Mouse (Mus musculus) hindbrain, postnatal 0 days (tissue): Measurements from ENCODE around the gene Aloxe3. TPM values are rescaled to one million over a fixed set of nuclear protein-coding genes. Genes with fewer than 3 reads are reported as not detected.

Experiments
- ATAC-seq: fragments of 200-750 bp; cut with Nextera tagmentation; 2 replicates; pipeline ENCODE4 v1.8.0; 2017; ENCODE audit warnings: mild to moderate bottlenecking, moderate TSS enrichment, moderate library complexity
- DNase-seq: peaks from one replicate; pipeline ENCODE4 v3.0.0-alpha.2; 2015; ENCODE audit warnings: low spot score
- H3K27ac ChIP-seq: fragments of 300-500 bp; sonication (generic); 2 replicates; pipeline ENCODE4 v1.5.1; 2014; ENCODE audit warnings: mild to moderate bottlenecking
- H3K27me3 ChIP-seq: fragments of 300-500 bp; sonication (generic); 2 replicates; pipeline ENCODE4 v1.6.1; 2014; ENCODE audit warnings: low read length, mixed read lengths; ENCODE audit not compliant: insufficient read depth
- H3K36me3 ChIP-seq: fragments of 300-500 bp; sonication (generic); 2 replicates; pipeline ENCODE4 v1.6.1; 2014; ENCODE audit warnings: low read length, mixed read lengths; ENCODE audit not compliant: insufficient read depth
- H3K4me1 ChIP-seq: fragments of 300-500 bp; sonication (generic); 2 replicates; pipeline ENCODE4 v1.6.1; 2014; ENCODE audit warnings: antibody characterized with exemption, low read length, mixed read lengths; ENCODE audit not compliant: insufficient read depth
- H3K4me2 ChIP-seq: fragments of 300-500 bp; sonication (generic); 2 replicates; pipeline ENCODE4 v1.6.1; 2014; ENCODE audit warnings: low read depth, mild to moderate bottlenecking, low read length, moderate library complexity, mixed read lengths
- H3K4me3 ChIP-seq: fragments of 300-500 bp; sonication (generic); 2 replicates; pipeline ENCODE4 v1.5.1; 2014; ENCODE audit warnings: low read length
- H3K9ac ChIP-seq: fragments of 300-500 bp; sonication (generic); replicated peaks from 2 replicates; pipeline ENCODE4 v1.6.1; 2014; ENCODE audit warnings: mild to moderate bottlenecking, low read length, moderate library complexity, mixed read lengths
- H3K9me3 ChIP-seq: fragments of 300-500 bp; sonication (generic); 2 replicates; pipeline ENCODE4 v1.6.1; 2016; ENCODE audit warnings: low read length, mixed read lengths
- CTCF ChIP-seq: IDR thresholded peaks from 2 replicates; pipeline ENCODE4 v1.5.1; 2016; ENCODE audit warnings: antibody characterized with exemption, control low read depth, low read depth
- WGBS: fragments of 180-500 bp; shearing (Covaris S2); extraction: QIAGEN DNeasy Blood & Tissue Kit; methylation state at CpG from one replicate; pipeline ENCODE4 v1.1.7; 2014; 5-methylcytosine and 5-hydroxymethylcytosine counted together
- polyA plus RNA-seq: library from polyadenylated mRNA; unstranded; fragments of >200 nt; fragmentation: Nextera tagmentation; extraction: Ambion mirVana; gene quantifications from 2 replicates; pipeline ENCODE4 v1.2.1, GENCODE M21; 2015
- total RNA-seq: library from RNA; depleted of rRNA; stranded (reverse); fragments of >200 nt; gene quantifications from 2 replicates; pipeline ENCODE4 v1.2.3, GENCODE M21; 2014; rRNA removed

Aloxe3 gene
- total and polyA plus RNA-seq, 2 experiments from 2014 or later, result 12.5 to 13.0 TPM

- Histone ChIP-seq H3K4me1 (0 out of 2 replicates have a peak, but pooled peaks cover 4% of the 10 kb centered on the region), H3K4me3 (no peak overlapping the region), H3K36me3 (no peaks in the 10 kb centered on the region), H3K9me3 (no peaks in the 10 kb centered on the region), H3K4me2 (no peak overlapping the region), H3K9ac (no peak overlapping the region), H3K27me3 (no peaks in the 10 kb centered on the region), H3K27ac (no peak overlapping the region)
- WGBS, result 0% methylated on average over 1 of the region's 1 CpGs
- TF ChIP-seq CTCF, result peak; percentile 88
- ATAC-seq (peak; percentile 45; the same call in 1 of the 2 replicates), DNase-seq (peak; percentile 81)
Measured at GRCm38 (mm10) chr11:69192840-69193239, 67.1 kb downstream of the Aloxe3 start.

DNA sequence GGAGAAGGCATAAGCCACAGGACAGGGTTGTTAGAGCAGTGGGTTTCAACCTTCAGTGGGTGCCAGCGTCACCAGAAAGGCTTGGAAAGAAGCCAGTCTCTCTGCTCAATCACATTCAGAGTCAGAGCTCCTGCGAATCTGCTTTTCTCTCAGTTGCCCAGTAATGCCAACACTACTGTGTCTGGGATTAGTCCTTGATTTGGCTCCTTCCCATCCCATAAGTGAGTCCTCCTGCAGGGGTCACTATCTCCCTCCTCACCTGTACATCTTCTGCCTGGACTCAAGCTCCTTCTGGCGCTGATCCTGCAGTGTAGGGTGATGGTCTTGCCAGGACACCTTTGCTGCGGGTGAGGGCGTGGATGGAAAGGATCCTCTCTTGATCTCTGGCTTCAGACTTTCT lies 71.1 kb downstream of the Aloxe3 start:
- peak; percentile 60 for TF ChIP-seq CTCF
- 7% methylated on average over 5 of the region's 5 CpGs for WGBS
- H3K9ac ChIP-seq, result peak overlapping the region; percentile 25; the same call in 1 of the 2 replicates
- H3K27me3 ChIP-seq, result no peaks in the 10 kb centered on the region
- 0 out of 2 replicates have a peak, but pooled peaks cover 4% of the 10 kb centered on the region for H3K4me1 ChIP-seq
- H3K4me3 ChIP-seq, result peak overlapping the region; percentile 28
- H3K36me3 ChIP-seq, result no peaks in the 10 kb centered on the region
- H3K9me3 ChIP-seq, result no peaks in the 10 kb centered on the region
- no peak overlapping the region for H3K27ac ChIP-seq
- peak overlapping the region; percentile 56 for H3K4me2 ChIP-seq
- ATAC-seq (peak; percentile 47; the same call in 1 of the 2 replicates), DNase-seq (peak; percentile 56)

DNA sequence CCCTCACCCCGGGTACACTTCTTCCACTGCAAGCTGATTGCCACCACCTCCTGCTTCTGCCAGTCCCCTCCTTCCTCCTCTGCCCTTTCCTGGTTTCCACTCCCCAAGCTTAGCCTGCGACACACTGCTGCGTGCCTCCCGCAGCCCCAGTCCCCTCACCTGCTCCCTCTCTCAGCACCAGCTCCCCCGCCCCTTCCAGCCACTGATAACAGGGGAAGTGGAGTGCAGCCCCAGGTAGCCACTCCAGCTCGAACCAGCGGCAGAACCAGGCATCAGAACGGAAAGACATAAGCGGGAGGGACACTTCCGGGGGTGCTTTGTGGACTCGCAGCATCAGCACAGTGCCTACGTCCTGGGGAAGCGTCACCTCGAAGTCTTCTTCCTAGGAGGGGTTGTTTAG lies 71.5 kb downstream of the Aloxe3 start:
- peak overlapping the region; percentile 56 for H3K4me2 ChIP-seq
- 0 out of 2 replicates have a peak, but pooled peaks cover 4% of the 10 kb centered on the region for H3K4me1 ChIP-seq
- no peak overlapping the region for H3K27ac ChIP-seq
- peak overlapping the region; percentile 25; the same call in 1 of the 2 replicates for H3K9ac ChIP-seq
- no peaks in the 10 kb centered on the region for H3K27me3 ChIP-seq
- no peak for DNase-seq
- no peaks in the 10 kb centered on the region for H3K36me3 ChIP-seq
- peak; percentile 35; the same call in 1 of the 2 replicates for ATAC-seq
- H3K9me3 ChIP-seq, result no peaks in the 10 kb centered on the region
- no peak for TF ChIP-seq CTCF
- H3K4me3 ChIP-seq, result peak overlapping the region; percentile 28
- WGBS, result 2% methylated on average over 14 of the region's 14 CpGs

GRCm38 (mm10) chr11:69197743-69198142 lies 72.0 kb downstream of the Aloxe3 start, which contains the start of gene Alox8:
Gene Alox8, minus strand, starts transcription at chr11:69197843.
- Histone ChIP-seq H3K4me2 (peak within 1 kb of the TSS; percentile 56), H3K27ac (no peak within 1 kb of the TSS), H3K4me3 (peak within 1 kb of the TSS; percentile 28), H3K4me1 (0 out of 2 replicates have a peak, but pooled peaks cover 4% of the 10 kb centered on the region), H3K9me3 (no peaks in the 10 kb centered on the region), H3K9ac (peak within 1 kb of the TSS; percentile 25; the same call in 1 of the 2 replicates), H3K27me3 (no peaks in the 10 kb centered on the region), H3K36me3 (no peaks in the 10 kb centered on the region)
- DNase-seq (no peak), ATAC-seq (no peak)
- no peak for TF ChIP-seq CTCF
- WGBS, result 31% methylated on average over 6 of the region's 6 CpGs

Other genes starting within 250 kb of the Aloxe3 start
- 0.16 TPM in 1 of 2 replicates, not detected in the other for gene Rnf222, start 237.3 kb upstream of the Aloxe3 start, total RNA-seq
- gene Rnf222, start 237.3 kb upstream of the Aloxe3 start, polyA plus RNA-seq, result not detected in 2 replicates
- 1,103 and 1,196 TPM in 2 replicates for gene Rpl26, start 224.3 kb upstream of the Aloxe3 start, total RNA-seq
- gene Rpl26, start 224.3 kb upstream of the Aloxe3 start, polyA plus RNA-seq, result 608 and 621 TPM in 2 replicates
- 1.3 TPM in 1 of 2 replicates, not detected in the other for gene Odf4, start 198.8 kb upstream of the Aloxe3 start, total RNA-seq
- gene Odf4, start 198.8 kb upstream of the Aloxe3 start, polyA plus RNA-seq, result 0.58 and 0.88 TPM in 2 replicates
- gene Arhgef15, start 168.4 kb upstream of the Aloxe3 start, total RNA-seq, result 21.2 and 45.2 TPM in 2 replicates
- gene Arhgef15, start 168.4 kb upstream of the Aloxe3 start, polyA plus RNA-seq, result 25.7 and 27.5 TPM in 2 replicates
- 1.6 and 2.0 TPM in 2 replicates for gene Slc25a35, start 157.8 kb upstream of the Aloxe3 start, total RNA-seq
- 2.3 TPM in 2 replicates for gene Slc25a35, start 157.8 kb upstream of the Aloxe3 start, polyA plus RNA-seq
- 40.4 and 51.6 TPM in 2 replicates for gene Rangrf, start 150.7 kb upstream of the Aloxe3 start, total RNA-seq
- 31.2 and 34.6 TPM in 2 replicates for gene Rangrf, start 150.7 kb upstream of the Aloxe3 start, polyA plus RNA-seq
- 31.3 and 35.2 TPM in 2 replicates for gene Pfas, start 117.4 kb upstream of the Aloxe3 start, total RNA-seq
- gene Pfas, start 117.4 kb upstream of the Aloxe3 start, polyA plus RNA-seq, result 14.7 and 17.8 TPM in 2 replicates
- 84.8 and 85.7 TPM in 2 replicates for gene Ctc1, start 110.0 kb upstream of the Aloxe3 start, total RNA-seq
- 42.8 and 45.7 TPM in 2 replicates for gene Ctc1, start 110.0 kb upstream of the Aloxe3 start, polyA plus RNA-seq
- 15.9 and 21.6 TPM in 2 replicates for gene Aurkb, start 80.2 kb upstream of the Aloxe3 start, total RNA-seq
- 24.8 and 26.3 TPM in 2 replicates for gene Aurkb, start 80.2 kb upstream of the Aloxe3 start, polyA plus RNA-seq
- 25.4 and 40.8 TPM in 2 replicates for gene Borcs6, start 66.2 kb upstream of the Aloxe3 start, total RNA-seq
- 21.3 and 21.9 TPM in 2 replicates for gene Borcs6, start 66.2 kb upstream of the Aloxe3 start, polyA plus RNA-seq
- 68.9 and 135 TPM in 2 replicates for gene Tmem107, start 55.1 kb upstream of the Aloxe3 start, total RNA-seq
- 28.6 and 34.1 TPM in 2 replicates for gene Tmem107, start 55.1 kb upstream of the Aloxe3 start, polyA plus RNA-seq
- gene Vamp2, start 37.4 kb upstream of the Aloxe3 start, total RNA-seq, result 146 and 148 TPM in 2 replicates
- 417 and 489 TPM in 2 replicates for gene Vamp2, start 37.4 kb upstream of the Aloxe3 start, polyA plus RNA-seq
- gene Per1, start 30.7 kb upstream of the Aloxe3 start, total RNA-seq, result 24.4 and 27.1 TPM in 2 replicates
- 11.9 and 15.9 TPM in 2 replicates for gene Per1, start 30.7 kb upstream of the Aloxe3 start, polyA plus RNA-seq
- gene Hes7, start 5.5 kb upstream of the Aloxe3 start, total RNA-seq, result 1.4 and 2.5 TPM in 2 replicates
- gene Hes7, start 5.5 kb upstream of the Aloxe3 start, polyA plus RNA-seq, result 1.3 and 1.9 TPM in 2 replicates
- 1.2 and 1.4 TPM in 2 replicates for gene 9130213A22Rik, start 3.3 kb upstream of the Aloxe3 start, total RNA-seq
- 1.0 and 1.2 TPM in 2 replicates for gene 9130213A22Rik, start 3.3 kb upstream of the Aloxe3 start, polyA plus RNA-seq
- 1.7 and 2.0 TPM in 2 replicates for gene Alox12b, start 31.1 kb downstream of the Aloxe3 start, total RNA-seq
- gene Alox12b, start 31.1 kb downstream of the Aloxe3 start, polyA plus RNA-seq, result 1.1 and 1.2 TPM in 2 replicates
- gene Alox8, start 71.9 kb downstream of the Aloxe3 start, total RNA-seq, result 3.1 and 5.8 TPM in 2 replicates
- 1.2 and 1.5 TPM in 2 replicates for gene Alox8, start 71.9 kb downstream of the Aloxe3 start, polyA plus RNA-seq
- 0.73 and 1.2 TPM in 2 replicates for gene Gucy2e, start 111.1 kb downstream of the Aloxe3 start, total RNA-seq
- 0.52 and 0.61 TPM in 2 replicates for gene Gucy2e, start 111.1 kb downstream of the Aloxe3 start, polyA plus RNA-seq
- gene Cntrob, start 197.9 kb downstream of the Aloxe3 start, total RNA-seq, result 13.3 and 22.0 TPM in 2 replicates
- 11.0 and 12.0 TPM in 2 replicates for gene Cntrob, start 197.9 kb downstream of the Aloxe3 start, polyA plus RNA-seq
- gene Trappc1, start 198.1 kb downstream of the Aloxe3 start, total RNA-seq, result 150 and 157 TPM in 2 replicates
- 171 and 173 TPM in 2 replicates for gene Trappc1, start 198.1 kb downstream of the Aloxe3 start, polyA plus RNA-seq
- gene Kcnab3, start 200.4 kb downstream of the Aloxe3 start, total RNA-seq, result 5.5 and 7.8 TPM in 2 replicates
- gene Kcnab3, start 200.4 kb downstream of the Aloxe3 start, polyA plus RNA-seq, result 6.1 and 6.6 TPM in 2 replicates
- 127 and 141 TPM in 2 replicates for gene Rnf227, start 214.6 kb downstream of the Aloxe3 start, total RNA-seq
- gene Rnf227, start 214.6 kb downstream of the Aloxe3 start, polyA plus RNA-seq, result 234 and 241 TPM in 2 replicates
- gene Chd3, start 243.5 kb downstream of the Aloxe3 start, total RNA-seq, result 252 and 255 TPM in 2 replicates
- 46.6 and 49.7 TPM in 2 replicates for gene Chd3, start 243.5 kb downstream of the Aloxe3 start, polyA plus RNA-seq